Mouse (Mus musculus): Measurements from ENCODE around the gene Tceal7.
"Not testable (repeated sequence)": the region's sequence is repeated elsewhere in the genome, so short reads cannot be mapped to it uniquely, and the experiment has no call there.

Tceal7 gene

DNA sequence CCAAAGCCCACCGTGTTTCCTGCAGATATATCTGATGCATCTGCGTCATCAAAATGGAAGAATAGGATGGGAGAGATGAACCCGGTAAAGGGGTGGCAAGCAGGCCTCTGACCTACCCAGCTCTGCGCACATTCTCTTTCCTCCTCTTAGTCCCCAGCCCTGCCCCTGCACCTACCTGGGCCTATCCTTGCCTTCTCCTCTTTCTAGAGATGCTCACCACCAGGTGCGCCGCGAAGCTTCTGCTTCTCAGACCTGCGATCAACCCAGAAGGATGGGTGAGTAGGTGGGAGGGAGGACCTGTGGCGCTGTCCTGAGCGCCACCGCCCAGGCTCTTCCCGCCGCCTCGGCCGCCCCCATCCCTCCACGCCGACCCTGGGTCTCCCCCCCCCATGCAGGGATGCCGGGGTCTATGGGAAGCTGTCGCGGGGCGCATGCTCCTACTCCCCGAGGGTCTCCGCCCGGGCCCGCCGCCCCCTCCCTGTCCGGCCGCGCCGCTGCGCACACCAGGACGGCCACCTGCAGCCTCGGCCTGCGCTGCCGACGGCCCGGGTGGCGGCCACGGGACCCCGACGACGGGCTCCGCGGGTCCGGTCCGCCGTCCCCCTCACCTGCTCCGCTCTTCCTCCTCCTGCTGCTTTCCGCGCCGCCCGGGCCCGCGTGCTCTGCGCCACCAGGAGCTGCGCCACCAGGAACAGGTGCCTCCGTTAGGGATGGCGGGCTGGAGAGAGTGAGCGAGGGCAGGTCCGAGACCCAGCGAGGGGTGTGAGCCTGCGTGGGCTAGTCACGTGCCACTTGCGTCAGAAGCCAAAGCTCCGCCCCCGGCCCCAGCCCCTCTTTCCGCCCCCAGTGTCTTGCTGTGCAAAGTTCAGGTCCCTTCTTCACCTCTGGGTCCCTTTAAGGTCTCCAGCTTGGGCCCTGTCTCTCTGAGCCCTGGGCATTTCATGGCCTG lies at the start of gene Tceal7, which contains the start of gene Bex1:
Gene Tceal7, plus strand, starts transcription at position 51 of the 949 bp plus-strand sequence.
Gene Bex1, minus strand, starts transcription at position 785 of the 949 bp plus-strand sequence.
- DNase-seq (ENCODE audit: inconsistent age in 2 of 2, low spot score in 1 of 2), result not testable (repeated sequence)

DNA sequence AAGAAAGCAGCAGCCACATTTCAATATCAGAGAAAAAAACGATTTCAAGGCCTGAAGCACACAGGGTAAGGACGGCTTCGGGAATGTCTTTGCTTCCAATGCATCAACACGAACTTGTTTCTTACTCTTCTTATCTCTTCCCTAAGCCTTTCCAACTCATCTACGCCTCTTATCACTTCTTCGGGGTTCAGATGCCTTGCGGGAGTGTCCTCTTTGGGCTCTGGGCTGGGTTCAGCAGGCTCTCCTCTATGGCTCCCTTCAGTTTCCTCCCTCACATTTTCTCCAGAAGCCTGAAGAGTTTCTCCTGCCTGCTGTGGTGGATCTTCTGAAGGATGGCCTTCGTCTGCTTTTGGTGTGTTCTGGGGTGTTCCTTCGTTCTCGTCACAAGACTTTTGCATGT lies 44.0 kb upstream of the Tceal7 start:
- peak; percentile 7 to 47 for DNase-seq (ENCODE audit: inconsistent age in 2 of 2, low spot score in 1 of 2)

DNA sequence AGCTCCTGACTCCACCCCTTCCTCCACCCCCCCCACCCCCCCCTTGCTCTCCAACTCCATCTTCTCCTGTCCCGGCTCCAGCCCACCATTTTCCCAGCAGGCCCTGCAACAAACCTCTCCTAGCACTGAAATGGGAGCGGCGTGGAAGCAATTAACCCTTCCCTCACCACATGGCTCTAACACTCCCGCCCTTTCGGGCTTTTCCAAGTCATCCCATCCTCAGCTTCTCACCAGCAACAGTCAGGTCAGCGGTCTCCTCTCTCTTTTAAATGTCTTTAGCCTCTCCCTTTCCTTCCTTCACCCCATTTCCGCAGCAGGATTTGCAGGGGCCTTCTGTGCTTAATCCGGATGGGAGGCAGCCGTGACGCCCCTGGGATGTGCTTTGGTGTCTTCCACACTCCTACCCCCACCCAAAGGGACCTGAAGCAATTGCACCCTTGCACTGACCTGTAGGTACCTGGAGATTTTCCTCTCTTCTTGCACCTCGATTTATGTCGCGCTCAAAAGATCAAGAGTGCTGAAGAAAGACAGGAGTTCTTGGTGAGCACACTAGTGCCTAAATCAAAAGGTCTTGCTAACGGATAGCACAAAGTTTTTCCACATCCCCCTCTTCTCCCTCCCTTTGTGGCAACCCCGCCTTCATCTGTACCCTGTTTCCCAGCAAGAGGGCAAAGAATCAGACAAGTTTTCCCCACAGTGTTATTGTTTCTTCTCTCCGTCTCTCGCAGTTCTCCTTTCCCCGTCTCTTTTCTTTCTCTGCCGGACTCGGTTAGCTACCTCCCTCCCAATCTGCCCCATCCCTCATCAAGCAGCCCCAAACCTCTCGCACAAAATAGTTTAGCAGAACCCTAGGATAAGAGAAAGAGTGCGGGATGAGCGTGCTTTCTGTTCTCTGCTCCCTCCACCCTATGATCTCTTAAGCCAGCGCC lies 43.1 kb upstream of the Tceal7 start:
- DNase-seq (ENCODE audit: inconsistent age in 2 of 2, low spot score in 1 of 2), result peak; percentile 72 to 77

DNA sequence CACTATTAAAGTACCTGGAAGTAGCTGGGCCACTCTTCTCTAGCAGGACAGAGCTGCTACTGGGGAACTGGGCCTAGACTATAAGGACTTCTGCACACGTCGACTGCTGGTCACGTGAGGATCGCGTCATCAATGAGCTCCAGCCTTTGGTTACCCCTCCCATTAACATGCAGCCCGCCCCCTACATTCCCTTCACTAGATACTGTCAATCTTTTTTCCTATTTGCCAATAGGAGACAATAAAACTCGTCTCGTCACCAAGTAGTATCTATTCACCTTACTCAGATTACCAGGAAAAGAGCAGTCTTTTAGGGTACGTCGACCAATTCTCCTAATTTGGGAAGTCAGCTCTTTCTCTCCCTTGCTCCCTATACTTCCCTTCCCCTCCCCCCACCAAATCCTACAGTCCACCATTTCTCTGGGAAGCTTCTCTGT lies 42.4 kb upstream of the Tceal7 start, which contains the start of gene Tceal8:
Gene Tceal8, minus strand, starts transcription at position 225 of the 434 bp plus-strand sequence.
- peak; percentile 82 to 89 for DNase-seq (ENCODE audit: inconsistent age in 2 of 2, low spot score in 1 of 2)

DNA sequence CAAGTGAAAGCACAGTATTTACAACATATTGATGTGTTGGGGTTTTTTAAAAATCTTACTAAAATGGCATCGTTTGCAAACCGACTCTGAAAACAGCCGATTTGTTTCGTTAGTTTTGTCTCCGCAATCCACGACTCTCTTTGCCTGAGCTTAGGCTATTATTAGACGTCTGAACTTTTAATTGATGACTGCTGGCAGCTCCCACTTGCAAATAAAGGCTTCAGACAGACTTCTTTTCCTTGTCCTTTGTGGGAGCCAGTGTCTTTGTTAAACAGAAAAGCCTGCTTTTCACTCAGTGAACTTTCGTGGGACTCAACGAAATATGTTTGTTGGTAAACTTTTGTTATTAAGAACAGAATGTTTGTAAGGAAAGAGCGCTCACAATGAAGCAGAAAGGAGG lies 41.8 kb upstream of the Tceal7 start:
- peak in 1 of 2 experiments; percentile 41 for DNase-seq (ENCODE audit: inconsistent age in 2 of 2, low spot score in 1 of 2)

DNA sequence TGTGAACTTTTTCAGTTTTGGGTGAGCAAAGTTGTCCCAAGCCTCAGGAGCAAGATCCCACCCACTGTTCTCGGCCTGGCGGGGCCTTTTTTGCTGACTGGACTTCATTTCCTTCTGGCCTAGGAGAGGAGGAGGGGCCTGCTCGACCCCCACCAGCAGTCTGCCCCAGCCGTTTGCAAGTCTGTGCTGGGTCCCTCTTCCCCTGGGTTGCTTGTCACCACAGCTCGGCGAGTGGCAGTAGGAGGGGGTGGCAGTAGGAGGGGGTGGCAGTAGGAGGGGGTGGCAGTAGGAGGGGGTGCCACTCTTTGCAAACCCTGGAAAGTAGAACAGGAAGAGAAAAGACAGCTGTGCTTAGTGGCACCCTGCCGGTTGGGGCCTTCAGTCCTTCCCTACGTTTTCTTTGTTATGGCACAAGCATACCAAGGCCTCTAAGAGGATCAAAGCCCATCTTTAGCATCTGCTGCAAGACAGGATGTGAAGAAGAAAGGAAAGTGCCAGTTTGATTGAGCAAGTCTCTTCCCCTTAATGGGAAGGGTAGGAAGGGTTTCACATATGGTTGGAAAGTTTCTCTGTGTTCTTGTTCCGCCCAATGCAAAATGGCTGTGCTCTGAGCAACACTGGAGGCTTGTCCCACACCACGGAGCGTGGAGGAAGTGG lies 33.6 kb upstream of the Tceal7 start:
- no peak for DNase-seq (ENCODE audit: inconsistent age in 2 of 2, low spot score in 1 of 2)

DNA sequence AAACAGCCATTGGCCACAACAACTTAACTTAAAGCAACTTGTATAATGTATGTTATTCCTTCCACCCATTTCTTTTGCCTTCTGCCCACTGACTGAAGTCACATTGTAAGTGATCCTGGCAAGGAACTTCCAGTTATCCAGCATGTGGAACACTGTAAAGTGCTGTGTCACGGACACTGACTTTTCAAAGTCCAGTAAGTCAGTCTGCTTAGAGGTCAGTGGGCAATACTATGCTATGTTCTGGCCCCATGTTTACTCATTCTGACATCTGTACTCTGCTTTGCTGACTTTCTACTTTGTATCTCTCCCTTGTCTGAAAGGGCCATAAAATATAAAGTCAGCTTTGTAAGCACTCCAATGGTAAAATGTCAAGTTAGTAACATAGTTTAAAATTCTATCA lies 31.5 kb upstream of the Tceal7 start:
- DNase-seq (ENCODE audit: inconsistent age in 2 of 2, low spot score in 1 of 2), result no peak

DNA sequence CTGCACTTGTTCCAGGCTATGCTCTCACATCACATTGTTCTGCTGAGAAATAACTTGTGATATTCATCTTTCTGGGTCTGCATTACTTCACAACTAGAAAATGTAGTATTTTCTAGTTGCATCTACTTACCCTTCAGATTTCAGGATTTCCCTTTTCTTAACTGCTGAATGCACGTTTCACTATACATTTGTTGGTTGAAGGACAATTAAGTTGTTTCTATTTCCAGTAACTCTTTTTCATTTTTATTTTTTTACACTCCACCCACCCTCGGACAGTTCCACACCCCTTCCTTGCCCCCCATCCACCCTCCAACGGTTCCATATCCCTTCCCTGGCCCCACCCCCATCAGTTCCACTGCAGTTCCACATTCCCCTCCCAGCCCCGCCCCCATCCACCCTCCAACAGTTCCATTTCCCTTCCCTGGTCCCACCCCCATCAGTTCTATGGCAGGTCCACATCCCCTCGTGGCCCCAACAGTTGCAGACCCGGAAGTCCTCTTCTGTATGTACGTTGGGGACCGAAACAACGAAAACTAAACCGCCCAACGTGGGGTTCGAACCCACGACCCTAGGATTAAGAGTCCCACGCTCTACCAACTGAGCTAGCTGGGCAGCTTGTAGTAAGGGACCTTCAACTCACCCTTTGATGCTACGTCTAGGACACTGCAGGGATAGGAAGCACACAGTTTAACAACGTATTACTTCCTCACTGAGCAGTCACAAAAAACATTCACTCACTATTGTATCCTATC lies 19.2 kb upstream of the Tceal7 start:
- DNase-seq (ENCODE audit: inconsistent age in 2 of 2, low spot score in 1 of 2), result no peak

DNA sequence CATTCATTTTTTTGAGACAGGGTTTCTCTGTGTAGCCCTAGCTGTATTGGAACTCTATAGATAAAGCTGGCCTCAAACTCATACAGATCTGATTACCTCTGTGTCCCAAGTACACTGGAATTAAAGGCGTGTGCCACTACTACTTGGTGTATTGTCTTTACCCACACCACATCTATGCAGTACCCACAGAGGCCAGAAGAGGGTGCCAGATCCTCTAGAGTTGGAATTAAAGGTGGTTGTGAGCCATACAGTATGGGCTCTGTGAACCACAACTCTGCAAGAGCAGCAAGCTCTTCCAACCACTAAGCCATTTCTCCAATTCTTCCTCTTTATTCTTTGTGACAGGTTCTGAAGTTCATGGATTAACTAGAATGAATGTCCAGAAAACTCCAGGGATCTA lies 17.7 kb upstream of the Tceal7 start:
- DNase-seq (ENCODE audit: inconsistent age in 2 of 2, low spot score in 1 of 2), result peak; percentile 8 to 74

DNA sequence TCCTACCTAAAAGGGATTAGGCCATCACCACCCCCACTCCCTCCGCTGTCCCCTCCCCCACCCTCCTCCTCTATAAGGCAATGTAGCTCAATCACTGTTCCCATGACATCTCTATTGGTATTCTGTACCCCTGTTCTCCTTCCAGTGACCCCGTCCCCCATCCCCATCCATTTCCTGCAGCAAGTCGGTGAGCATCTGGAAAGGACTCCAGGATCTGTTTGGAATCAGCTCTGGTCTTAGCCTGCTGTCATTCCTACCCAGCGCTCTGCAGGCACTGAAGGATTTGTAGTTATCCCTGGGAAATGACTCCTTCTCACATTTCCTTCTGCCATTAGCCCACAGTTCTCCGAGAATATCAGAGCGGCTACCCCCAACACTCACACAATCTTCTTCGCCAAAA lies 11.3 kb upstream of the Tceal7 start:
- peak in 1 of 2 experiments; percentile 18 for DNase-seq (ENCODE audit: inconsistent age in 2 of 2, low spot score in 1 of 2)

DNA sequence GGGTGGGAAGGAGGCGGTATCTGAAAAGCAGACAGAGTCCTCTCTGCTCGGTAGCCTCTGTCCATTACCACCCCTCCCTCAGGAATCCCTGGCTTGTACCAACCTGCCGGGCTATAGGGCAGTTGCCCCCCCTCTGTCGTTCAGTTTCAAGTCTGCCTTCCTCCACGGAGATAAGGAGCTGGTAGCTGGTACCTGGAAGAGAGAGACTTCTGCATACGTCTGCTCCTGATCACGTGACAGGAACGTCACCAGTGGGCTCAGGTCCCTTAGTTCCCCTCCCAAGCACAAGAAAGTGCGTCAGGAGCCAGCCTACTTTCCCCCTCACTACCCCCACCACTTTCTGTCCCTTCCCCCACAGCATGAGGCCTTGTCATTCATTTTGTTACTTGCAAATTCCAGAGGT lies 10.9 kb upstream of the Tceal7 start, which contains the start of gene Tceal5:
Gene Tceal5, minus strand, starts transcription at position 213 of the 403 bp plus-strand sequence.
- DNase-seq (ENCODE audit: inconsistent age in 2 of 2, low spot score in 1 of 2), result peak in 1 of 2 experiments; percentile 26

DNA sequence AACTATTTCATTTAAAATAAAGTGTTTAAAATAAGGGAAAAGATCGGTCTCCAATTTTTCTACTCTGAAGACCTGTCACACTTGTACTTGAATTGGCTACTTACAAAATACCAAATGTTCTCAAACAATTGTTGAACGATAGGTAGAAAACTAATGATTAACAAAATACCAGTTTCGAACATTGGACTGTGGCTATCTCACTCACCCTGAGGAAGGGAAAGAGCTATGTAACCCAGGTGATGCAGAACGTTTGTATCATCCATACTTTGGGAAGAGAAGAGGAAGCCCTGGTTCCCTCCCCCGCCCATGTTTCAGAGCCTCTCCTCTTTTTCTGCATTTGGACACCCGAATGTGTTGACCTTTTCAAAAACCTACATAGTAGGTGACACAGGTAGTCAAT lies 10.2 kb upstream of the Tceal7 start:
- DNase-seq (ENCODE audit: inconsistent age in 2 of 2, low spot score in 1 of 2), result no peak

DNA sequence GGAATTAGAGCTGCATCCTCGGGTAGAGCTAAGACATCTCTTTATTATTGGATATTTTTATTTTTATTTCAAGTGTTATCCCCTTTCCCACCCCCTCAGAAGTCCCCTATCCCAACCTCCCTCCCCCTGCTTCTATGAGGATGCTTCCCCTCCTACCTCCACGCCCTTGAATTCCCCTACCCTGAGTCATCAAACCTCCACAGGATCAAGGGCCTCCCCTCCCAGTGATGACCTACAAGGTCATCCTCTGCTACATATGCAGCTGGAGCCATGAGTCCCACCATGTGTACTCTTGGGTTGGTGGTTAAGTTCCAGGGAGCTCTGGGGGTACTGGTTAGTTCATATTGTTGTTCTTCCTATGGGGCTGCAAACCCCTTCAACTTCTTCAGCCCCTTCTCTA lies 1.2 kb upstream of the Tceal7 start:
- no peak for DNase-seq (ENCODE audit: inconsistent age in 2 of 2, low spot score in 1 of 2)

DNA sequence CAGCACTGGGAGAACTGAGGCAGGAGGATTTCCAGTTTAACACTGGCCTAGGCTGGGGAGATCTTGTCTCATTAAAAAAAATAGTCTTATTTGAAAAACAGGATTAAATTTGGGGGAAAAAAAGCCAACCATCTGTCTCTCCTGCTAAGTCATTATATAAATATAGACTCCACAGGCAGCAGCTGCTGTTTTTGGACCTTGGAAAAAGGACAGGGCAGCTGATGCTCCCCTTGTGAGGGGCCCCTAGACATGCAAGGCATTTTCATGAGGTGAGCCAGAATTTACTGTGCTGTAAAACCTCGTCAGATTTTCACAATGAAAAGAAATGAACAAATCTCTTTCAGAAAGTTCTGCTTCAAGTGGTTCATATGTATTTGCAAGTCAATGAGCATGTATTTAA lies 1.7 kb downstream of the Tceal7 start:
- DNase-seq (ENCODE audit: inconsistent age in 2 of 2, low spot score in 1 of 2), result no peak

DNA sequence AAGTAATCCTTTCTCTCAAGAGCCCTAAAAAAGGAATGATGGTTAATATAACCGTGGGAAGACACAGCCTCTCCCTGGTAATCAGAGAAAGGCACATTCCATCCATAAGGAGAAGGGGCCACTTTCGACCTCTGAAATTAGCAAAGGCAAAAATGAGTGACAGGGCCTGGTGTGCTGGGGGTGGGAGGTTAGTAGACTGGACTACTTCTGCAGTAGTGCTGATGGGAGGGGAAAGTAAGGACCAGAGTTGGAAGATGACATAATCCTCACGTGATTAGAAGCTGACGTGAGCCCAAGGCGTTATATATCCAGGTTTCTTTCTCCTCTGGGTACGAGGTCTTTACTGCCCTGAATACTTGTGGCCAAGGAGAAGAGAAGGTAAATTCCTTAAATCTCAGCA lies 9.1 kb downstream of the Tceal7 start:
- DNase-seq (ENCODE audit: inconsistent age in 2 of 2, low spot score in 1 of 2), result no peak

DNA sequence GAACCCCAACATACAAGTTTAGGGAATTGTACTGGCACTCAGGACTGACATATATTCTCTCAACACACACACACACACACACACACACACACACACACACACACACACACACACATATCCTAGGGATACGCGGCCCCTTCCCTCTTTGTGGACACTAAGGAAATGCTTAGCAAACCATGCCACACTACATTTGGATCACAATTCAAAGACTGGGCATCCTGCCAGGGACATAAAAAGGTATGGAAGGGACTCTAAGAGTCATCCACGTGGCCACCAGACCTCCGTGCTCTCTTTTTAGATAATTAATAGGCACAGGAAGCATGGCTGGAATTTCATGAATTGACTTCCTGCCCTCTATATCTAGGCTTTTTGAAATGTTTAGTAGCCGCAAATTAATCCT lies 13.2 kb downstream of the Tceal7 start:
- DNase-seq (ENCODE audit: inconsistent age in 2 of 2, low spot score in 1 of 2), result no peak

DNA sequence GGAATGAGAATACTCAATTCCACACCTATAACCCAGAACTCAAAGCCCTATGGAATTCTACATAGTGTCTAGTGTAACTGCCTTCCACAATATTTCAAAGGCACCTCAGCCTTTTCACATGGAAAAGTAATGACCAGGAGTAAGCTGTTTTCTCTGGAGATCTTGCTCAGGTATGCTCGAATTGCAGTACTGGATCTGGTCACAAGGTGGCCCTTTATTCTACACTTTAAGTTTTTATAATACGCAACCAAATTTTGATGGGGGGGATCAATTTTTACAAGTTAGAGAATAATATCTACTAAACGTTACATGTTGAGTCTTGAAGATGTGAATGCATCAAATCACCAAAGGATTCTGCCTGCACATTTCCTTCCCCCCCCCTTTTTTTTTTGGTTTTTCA lies 23.5 kb downstream of the Tceal7 start:
- DNase-seq (ENCODE audit: inconsistent age in 2 of 2, low spot score in 1 of 2), result peak in 1 of 2 experiments; percentile 75

DNA sequence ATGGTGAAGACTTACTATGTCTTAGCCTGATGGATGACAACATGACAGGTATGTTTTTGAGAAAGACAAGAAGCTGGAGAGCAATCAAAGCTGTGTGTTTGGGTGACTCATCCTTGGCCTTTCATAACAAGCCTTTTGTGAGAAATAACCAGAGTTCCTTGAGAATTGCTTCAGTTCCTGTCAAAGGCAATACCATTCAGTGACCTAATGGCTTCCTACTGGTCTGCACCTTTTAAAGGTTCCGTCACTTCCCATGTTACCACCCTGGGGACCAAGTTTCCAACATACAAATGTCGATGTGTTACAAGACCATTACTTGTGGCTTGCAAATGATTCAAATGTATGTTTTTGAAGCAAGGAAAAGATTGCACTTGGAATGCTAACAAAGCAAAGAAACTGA lies 28.6 kb downstream of the Tceal7 start:
- peak in 1 of 2 experiments; percentile 57 for DNase-seq (ENCODE audit: inconsistent age in 2 of 2, low spot score in 1 of 2)

DNA sequence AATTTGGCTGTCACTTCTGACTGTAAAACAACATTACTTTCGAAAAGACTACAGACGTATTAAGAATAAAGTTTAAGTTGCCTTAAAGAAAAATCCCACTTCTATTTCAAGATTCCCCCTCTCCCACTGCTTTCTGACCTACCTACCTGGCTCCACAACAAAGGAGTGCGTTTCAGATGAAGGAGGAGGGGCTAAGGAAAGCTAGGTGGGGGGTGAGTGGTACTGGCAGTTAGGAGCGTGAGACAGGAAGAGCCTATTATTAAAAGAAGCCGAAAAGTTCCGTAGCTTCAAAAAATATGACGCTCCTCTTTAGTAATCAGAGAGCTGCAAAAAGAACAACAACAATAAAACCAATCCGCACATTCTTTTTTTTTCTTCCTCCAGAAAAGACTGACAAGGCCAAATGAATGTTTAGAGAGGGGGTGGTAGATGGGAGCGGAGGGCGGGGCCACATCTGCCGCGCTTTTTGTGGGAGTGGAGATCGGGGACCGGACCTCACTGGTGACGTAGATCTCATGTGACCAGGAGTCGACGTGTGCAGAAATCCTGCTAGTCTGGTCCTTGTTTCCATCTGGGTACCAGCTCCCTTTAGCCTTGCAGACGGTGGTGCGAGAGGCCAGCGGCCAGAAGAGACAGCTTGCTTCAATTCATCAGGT lies 30.1 kb downstream of the Tceal7 start, which contains the start of gene Tceal9:
Gene Tceal9, plus strand, starts transcription at position 506 of the 656 bp plus-strand sequence.
- peak; percentile 84 to 92 for DNase-seq (ENCODE audit: inconsistent age in 2 of 2, low spot score in 1 of 2)

All from adrenal gland, adult (tissue).